Mouse (Mus musculus) testis, adult 2 months (tissue): Measurements from ENCODE around the gene Spaca3.

ENCODE experiments used
- CTCF ChIP-seq: fragments of 200-500 bp; IDR thresholded peaks from 2 replicates; pipeline ENCODE4 v1.5.1; 2012; ENCODE audit warnings: low read depth, mild to moderate bottlenecking, inconsistent platforms, low read length, moderate library complexity; ENCODE audit not compliant: control insufficient read depth, insufficient read depth, insufficient replicate concordance
- POLR2A ChIP-seq: fragments of 200-500 bp; IDR thresholded peaks from 2 replicates; pipeline ENCODE4 v1.6.1; 2012; ENCODE audit warnings: low read depth, mild to moderate bottlenecking, inconsistent platforms, low read length, moderate library complexity; ENCODE audit not compliant: control insufficient read depth

GRCm38 (mm10) chr11:80811156-80811555, 47.0 kb upstream of the Spaca3 start:
- TF ChIP-seq POLR2A (no peak), CTCF (no peak)
